Mouse (Mus musculus) G1E (cell line): ENCODE results near the gene Tspo.

Experiments
- CTCF ChIP-seq: IDR thresholded peaks from 2 replicates; pipeline ENCODE4 v1.5.1; 2012; ENCODE audit warnings: low read depth, low read length, inconsistent platforms, mixed read lengths
- GATA1 ChIP-seq: IDR thresholded peaks from 2 replicates; pipeline ENCODE4 v1.6.1; 2012; ENCODE audit warnings: borderline replicate concordance, low read length, inconsistent platforms, mixed read lengths
- TAL1 ChIP-seq: conservative IDR thresholded peaks from 2 replicates; pipeline ENCODE4 v1.6.1; 2012; ENCODE audit warnings: low read depth, low read length, inconsistent platforms, mixed read lengths

GRCm38 (mm10) chr15:83596833-83597232, 33.4 kb downstream of the Tspo start:
- TF ChIP-seq GATA1, result no peak
- TF ChIP-seq CTCF, result no peak
- TF ChIP-seq TAL1, result no peak
